Mouse (Mus musculus): ENCODE measurements at regions not wholly inside any gene's neighbourhood (a gene's known extent, or its start where the extent isn't known, plus 50 kb on each side); places are given as distances from the start of the nearest gene placed in this dataset.
"Not testable (repeated sequence)": the region's sequence is repeated elsewhere in the genome, so short reads cannot be mapped to it uniquely, and the experiment has no call there.

GRCm38 (mm10) chr7:59797212-59797611 lies 207.6 kb downstream of the Snurf start:
- not testable (repeated sequence) for H3K27ac ChIP-seq; H3K4me3 ChIP-seq (replicated peaks); H3K4me1 ChIP-seq (replicated peaks); H3K36me3 ChIP-seq; H3K4me2 ChIP-seq; H3K9me3 ChIP-seq (replicated peaks); ATAC-seq (ENCODE audit: low read depth); H3K27me3 ChIP-seq; H3K9ac ChIP-seq; DNase-seq
- WGBS (ENCODE audit: insufficient replicate concordance): 57% methylated on average over 4 of the region's 4 CpGs

GRCm38 (mm10) chr7:59769749-59770148 lies 235.1 kb downstream of the Snurf start:
- not testable (repeated sequence) for H3K36me3 ChIP-seq; H3K9ac ChIP-seq; H3K27ac ChIP-seq; H3K9me3 ChIP-seq (replicated peaks); H3K4me3 ChIP-seq (replicated peaks); H3K4me1 ChIP-seq (replicated peaks); ATAC-seq (ENCODE audit: low read depth); H3K4me2 ChIP-seq; H3K27me3 ChIP-seq
- peak; percentile 32 for DNase-seq
- 44% methylated on average over 1 of the region's 1 CpGs for WGBS (ENCODE audit: insufficient replicate concordance)

DNA sequence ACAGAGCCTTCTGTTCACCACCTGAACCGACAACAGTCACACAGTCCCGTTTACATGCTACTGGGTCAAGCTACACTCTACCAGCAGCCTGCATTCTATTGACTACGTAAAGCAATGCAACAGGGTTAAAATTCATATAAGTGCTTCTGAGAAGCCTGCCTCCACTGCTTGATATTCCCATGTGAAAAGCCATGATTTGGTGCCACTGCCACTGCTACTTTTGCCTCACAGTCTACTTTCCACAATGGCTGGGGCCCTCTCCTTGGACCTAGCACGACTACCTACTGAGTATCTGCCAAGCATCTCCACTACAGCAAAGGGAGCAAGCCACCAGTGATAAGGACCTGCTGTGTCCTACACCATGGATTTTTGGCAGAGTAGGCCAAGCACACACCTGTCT lies 236.2 kb downstream of the Snurf start:
- 59% methylated on average over 2 of the region's 4 CpGs for WGBS (ENCODE audit: insufficient replicate concordance)
- H3K4me2 ChIP-seq; H3K4me3 ChIP-seq (replicated peaks); H3K9ac ChIP-seq; H3K36me3 ChIP-seq; H3K9me3 ChIP-seq (replicated peaks); H3K27me3 ChIP-seq; ATAC-seq (ENCODE audit: low read depth); H3K4me1 ChIP-seq (replicated peaks); H3K27ac ChIP-seq: not testable (repeated sequence)
- peak; percentile 17 for DNase-seq

DNA sequence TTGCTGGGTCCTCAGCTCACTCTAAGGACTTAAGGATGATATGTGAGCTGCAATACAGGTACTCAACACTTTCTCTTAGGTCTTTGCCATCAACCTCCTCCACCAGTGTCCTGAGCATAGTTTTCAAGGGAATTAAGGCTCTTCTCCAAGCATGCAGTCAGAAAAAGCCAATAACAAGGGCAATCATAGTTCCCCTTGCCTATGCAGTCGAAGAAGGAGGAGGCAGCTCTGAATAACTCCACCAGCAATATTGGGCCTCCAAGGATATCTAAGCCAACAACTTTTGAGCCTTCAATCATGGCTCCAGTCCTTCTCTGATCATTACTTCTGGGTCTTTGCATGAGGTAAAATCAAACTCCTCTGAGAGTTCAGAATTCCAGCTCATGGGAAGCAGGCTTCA lies 237.5 kb downstream of the Snurf start:
- H3K4me1 ChIP-seq (replicated peaks); H3K4me3 ChIP-seq (replicated peaks); H3K9ac ChIP-seq; ATAC-seq (ENCODE audit: low read depth); DNase-seq; H3K4me2 ChIP-seq; H3K27me3 ChIP-seq; H3K36me3 ChIP-seq; H3K27ac ChIP-seq; H3K9me3 ChIP-seq (replicated peaks): not testable (repeated sequence)
- 46% methylated on average over 1 of the region's 1 CpGs for WGBS (ENCODE audit: insufficient replicate concordance)

All from liver, embryonic 13.5 days (tissue).